Mouse (Mus musculus): ENCODE results near the gene Stam.
"Not testable (repeated sequence)": the region's sequence is repeated elsewhere in the genome, so short reads cannot be mapped to it uniquely, and the experiment has no call there.

Gene Stam

DNA sequence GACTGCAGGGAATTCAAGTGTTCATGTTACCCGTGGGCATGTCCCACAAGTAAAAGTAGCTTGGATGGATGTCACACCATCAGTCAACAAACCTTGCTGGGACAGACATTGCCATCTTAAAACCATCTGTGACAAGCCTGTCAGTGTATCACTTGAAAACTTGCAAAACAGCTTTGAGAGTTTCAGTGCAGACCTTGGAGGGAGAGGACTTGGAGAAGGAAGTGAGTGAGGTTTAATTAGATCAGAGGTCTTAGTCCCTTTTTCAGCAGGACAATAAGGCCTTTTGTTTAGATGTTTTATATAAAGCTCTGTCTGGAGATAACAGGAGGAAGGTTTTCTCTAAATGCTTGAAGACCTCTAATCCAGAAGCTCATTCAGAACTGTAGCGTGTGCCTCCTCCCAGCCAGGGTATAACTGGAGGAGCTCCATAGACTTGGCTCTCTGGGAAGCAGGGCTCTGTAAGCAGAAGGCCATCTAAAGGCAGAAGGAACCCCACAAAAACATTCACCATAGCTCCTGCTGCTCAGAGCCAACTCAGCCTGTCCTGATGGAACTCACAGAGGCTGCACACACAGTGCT is 124.5 kb downstream of the Stam start:
- not testable (repeated sequence) for DNase-seq
